ENCODE assay signal across 25 mouse cellular contexts in genomic region chr14:123664451-123664850, GRCm38 (mm10). TPM values are rescaled to one million over a fixed set of nuclear protein-coding genes. Genes with fewer than 3 reads are reported as not detected.
A peak's percentile ranks its signal among the peaks of the same experiment; 100 is the strongest.
DNase-seq lines count a peak whose midpoint lies in the region; ATAC-seq and TF ChIP-seq lines count a peak whose summit lies in the region.
"Had no signal": no experiment of that assay in that cellular context is flagged by ENCODE, and none has a peak within 500 bp of the region (broad histone marks: within the 10 kb centered on the region; RNA-seq: fewer than 3 reads in every experiment).

No protein-coding gene starts in this region.

- no peak for ATAC-seq in erythroblast, adult 5-6 weeks (replicated peaks; ENCODE audit: low FRiP score, poor library complexity, severe bottlenecking)
- ATAC-seq: forebrain, embryonic 14.5 days; forebrain, postnatal 0 days; intestine, postnatal 0 days; Patski had no signal

- TF ChIP-seq CTCF in left cerebral cortex, adult 2 months (IDR thresholded peaks at IDR 0.05) = no peak

- DNase-seq in left cerebral cortex, adult 11 months (ENCODE audit: low spot score) = peak; percentile 2
- DNase-seq in left cerebral cortex, adult 2 months (ENCODE audit: extremely low spot score in 1 of 2, low spot score in 2 of 2) = no peak
- peak; percentile 30 for DNase-seq in brain, adult 2 months (ENCODE audit: low read depth, low spot score)
- peak; percentile 16 for DNase-seq in telencephalon, adult 2 months (ENCODE audit: low read depth, low spot score)
- DNase-seq in right cerebral cortex, postnatal 10 days (ENCODE audit: low spot score in 2 of 2) = no peak
- DNase-seq: adrenal gland, postnatal 14 days; cerebellum, adult 18-20 months; cerebellum, adult 9-10 months; cerebellum, postnatal 25 days; forebrain, postnatal 0 days; gastrocnemius, postnatal 10 days; gastrocnemius, postnatal 36 days; heart, adult 2 months had no signal

- intact Hi-C loops in left cerebral cortex, adult 2 months (cut with DNase I) = no loop called here

- no peak overlapping the region for H3K27ac ChIP-seq in left cerebral cortex, adult 2 months
- H3K27ac ChIP-seq: embryonic facial prominence, embryonic 12.5 days; embryonic facial prominence, embryonic 15.5 days; heart, adult 2 months; heart, embryonic 10.5 days; hindbrain, embryonic 12.5 days; hindbrain, embryonic 15.5 days had no signal

- H3K4me3 ChIP-seq in left cerebral cortex, adult 2 months = no peak overlapping the region
- H3K4me3 ChIP-seq: embryonic facial prominence, embryonic 12.5 days; embryonic facial prominence, embryonic 15.5 days; heart, adult 2 months; heart, embryonic 10.5 days; hindbrain, embryonic 12.5 days; hindbrain, embryonic 15.5 days had no signal

RNA-seq across cellular contexts. Expression of gene Itgbl1, which starts 4.7 kb away (rescaled TPM):
- 1 to 10 TPM; 1.6 to 1.7 TPM for total RNA-seq in left cerebral cortex, adult 2 months (2021)
- not detected in 2 replicates for total RNA-seq in erythroblast, adult 5-6 weeks (2015; ENCODE audit: low replicate concordance)
- total RNA-seq in erythroblast, adult 5-6 weeks (2017; ENCODE audit: low replicate concordance) = not detected in 2 replicates
- total RNA-seq: common myeloid progenitor, adult 5-6 weeks; granulocyte monocyte progenitor cell, adult 5-6 weeks; hematopoietic stem cell, adult 5-6 weeks had no signal

RNA-seq across cellular contexts. Expression of gene Nalcn, which starts 37.5 kb away (rescaled TPM):
- total RNA-seq in left cerebral cortex, adult 2 months (2021) = 10 to 100 TPM; 66.0 to 66.3 TPM
- total RNA-seq in erythroblast, adult 5-6 weeks (2015; ENCODE audit: low replicate concordance) = not detected in 2 replicates
- 0.60 TPM in 1 of 2 replicates, not detected in the other for total RNA-seq in erythroblast, adult 5-6 weeks (2017; ENCODE audit: low replicate concordance)
- total RNA-seq: common myeloid progenitor, adult 5-6 weeks; granulocyte monocyte progenitor cell, adult 5-6 weeks; hematopoietic stem cell, adult 5-6 weeks had no signal

Comparison
In these comparisons a context has a peak if more than half of its experiments do, and no peak if none do; other contexts are left out.
1. DNase-seq: peak in left cerebral cortex, adult 11 months (single experiment), brain, adult 2 months (single experiment) and telencephalon, adult 2 months (single experiment); none in left cerebral cortex, adult 2 months (0 of 2) and right cerebral cortex, postnatal 10 days (0 of 2).
2. RNA of gene Nalcn, which starts 37.5 kb away (total RNA-seq): 66.0 to 66.3 TPM in left cerebral cortex, adult 2 months; 0.60 TPM in erythroblast, adult 5-6 weeks; every median in the first group is over 10 times any median in the second.